Mouse (Mus musculus) neural tube, embryonic 11.5 days (tissue): ENCODE results near the gene Ube2d3. TPM values are rescaled to one million over a fixed set of nuclear protein-coding genes. Genes with fewer than 3 reads are reported as not detected.

Experiments
- ATAC-seq: fragments of 200-750 bp; cut with Nextera tagmentation; 2 replicates; pipeline ENCODE4 v1.8.0; 2017; ENCODE audit warnings: moderate number of reproducible peaks, mild to moderate bottlenecking, moderate TSS enrichment, moderate library complexity; ENCODE audit not compliant: insufficient read depth, low FRiP score, low TSS enrichment
- DNase-seq: peaks from one replicate; pipeline ENCODE4 v3.0.0-alpha.2; 2015; ENCODE audit warnings: low spot score
- H3K27ac ChIP-seq: fragments of 300-500 bp; sonication (generic); 2 replicates; pipeline ENCODE4 v1.5.1; 2014; ENCODE audit warnings: low read depth, mild to moderate bottlenecking, low read length
- H3K27me3 ChIP-seq: fragments of 300-500 bp; sonication (generic); 2 replicates; pipeline ENCODE4 v1.6.1; 2014; ENCODE audit warnings: mild to moderate bottlenecking, low read length, mixed read lengths; ENCODE audit not compliant: control insufficient read depth, insufficient read depth
- H3K36me3 ChIP-seq: fragments of 300-500 bp; sonication (generic); 2 replicates; pipeline ENCODE4 v1.6.1; 2014; ENCODE audit warnings: mild to moderate bottlenecking, low read length, moderate library complexity, mixed read lengths; ENCODE audit not compliant: control insufficient read depth, insufficient read depth
- H3K4me1 ChIP-seq: fragments of 300-500 bp; sonication (generic); 2 replicates; pipeline ENCODE4 v1.6.1; 2014; ENCODE audit warnings: low read length, mixed read lengths; ENCODE audit not compliant: control insufficient read depth, insufficient read depth
- H3K4me2 ChIP-seq: fragments of 300-500 bp; sonication (generic); 2 replicates; pipeline ENCODE4 v1.6.1; 2014; ENCODE audit warnings: low read depth, mild to moderate bottlenecking, moderate library complexity
- H3K4me3 ChIP-seq: fragments of 300-500 bp; sonication (generic); 2 replicates; pipeline ENCODE4 v1.5.1; 2014; ENCODE audit warnings: low read depth, low read length
- H3K9ac ChIP-seq: fragments of 300-500 bp; sonication (generic); 2 replicates; pipeline ENCODE4 v1.6.1; 2014; ENCODE audit warnings: mild to moderate bottlenecking, low read length
- H3K9me3 ChIP-seq: fragments of 300-500 bp; sonication (generic); 2 replicates; pipeline ENCODE4 v1.6.1; 2016; ENCODE audit warnings: low read length; ENCODE audit not compliant: control insufficient read depth
- WGBS: fragments of 180-500 bp; shearing (Covaris S2); extraction: QIAGEN DNeasy Blood & Tissue Kit; methylation state at CpG from one replicate; pipeline ENCODE4 v1.1.7; 2014; 5-methylcytosine and 5-hydroxymethylcytosine counted together
- polyA plus RNA-seq: library from polyadenylated mRNA; unstranded; fragments of >200 nt; fragmentation: Nextera tagmentation; extraction: Ambion mirVana; gene quantifications from 2 replicates; pipeline ENCODE4 v1.2.1, GENCODE M21; 2014

Gene Ube2d3
- polyA plus RNA-seq, 1 experiment from 2014 or later: 642 TPM

DNA sequence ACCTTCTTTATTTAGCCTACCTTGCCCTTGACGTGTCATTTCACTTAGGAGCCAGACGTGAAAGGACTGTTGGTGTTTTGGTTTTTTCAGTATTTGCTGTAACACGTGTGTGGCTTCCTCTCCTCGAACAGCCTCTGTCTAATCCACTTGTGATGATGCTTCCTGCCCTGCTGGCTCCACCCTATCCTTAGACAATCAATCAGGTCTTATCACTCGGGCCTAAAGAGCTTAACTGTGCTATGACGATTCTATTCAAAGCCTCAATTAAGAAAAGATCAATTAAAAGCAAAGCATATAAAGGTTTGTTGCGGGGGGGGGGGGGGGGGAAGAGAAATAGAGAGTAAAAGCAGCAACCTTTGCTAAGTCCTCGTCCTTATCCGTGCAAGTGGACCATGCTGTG lies 30.6 kb upstream of the Ube2d3 start:
- Histone ChIP-seq H3K36me3 (0 out of 2 replicates have a peak, but pooled peaks cover 6% of the 10 kb centered on the region), H3K4me3 (no peak overlapping the region), H3K9ac (no peak overlapping the region), H3K27me3 (no peaks in the 10 kb centered on the region), H3K4me1 (peaks cover 2% of the 10 kb centered on the region; the same call in 1 of the 2 replicates), H3K27ac (no peak overlapping the region), H3K4me2 (no peak overlapping the region), H3K9me3 (no peaks in the 10 kb centered on the region)
- DNase-seq: no peak
- no peak for ATAC-seq
- WGBS: 89% methylated on average over 9 of the region's 9 CpGs

DNA sequence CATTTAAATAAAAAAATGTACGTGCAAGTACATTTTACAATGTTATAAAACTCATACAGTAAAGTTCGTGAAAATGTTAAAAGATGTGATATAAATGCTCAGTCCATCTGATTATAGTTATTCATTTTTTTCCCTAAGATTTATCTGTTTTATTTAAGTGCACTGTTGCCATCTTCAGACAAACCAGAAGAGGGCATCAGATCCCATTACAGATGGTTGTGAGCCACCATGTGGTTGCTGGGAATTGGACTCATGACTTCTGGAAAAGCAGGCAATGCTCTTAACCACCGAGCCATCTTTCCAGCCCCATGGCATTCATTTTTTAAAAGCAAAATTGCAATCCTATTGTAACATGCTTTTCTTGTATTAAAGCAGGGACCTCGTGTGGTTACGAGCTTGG lies 28.7 kb upstream of the Ube2d3 start:
- ATAC-seq: no peak

DNA sequence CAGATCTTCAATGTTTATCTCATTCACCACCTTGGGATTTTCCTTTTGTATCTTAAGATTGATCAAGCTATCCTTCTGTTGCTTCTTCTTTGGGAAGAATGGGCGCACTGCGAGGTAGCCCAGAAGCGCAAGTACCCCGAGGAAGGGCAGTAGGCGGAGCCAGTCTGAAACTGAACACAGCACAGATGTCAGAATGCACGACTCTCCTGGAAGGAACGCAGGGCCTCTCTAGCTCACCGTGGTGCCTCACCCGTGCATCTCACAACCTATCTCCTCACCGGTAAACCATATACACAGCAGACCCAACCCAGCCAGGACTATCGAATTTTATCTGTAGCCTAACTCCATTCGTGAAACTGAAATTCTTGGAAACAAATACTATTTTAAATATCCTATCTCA lies 26.9 kb upstream of the Ube2d3 start:
- H3K4me3 ChIP-seq: no peak overlapping the region
- no peak for DNase-seq
- ATAC-seq: no peak
- 91% methylated on average over 12 of the region's 12 CpGs for WGBS
- H3K9ac ChIP-seq: no peak overlapping the region
- no peaks in the 10 kb centered on the region for H3K27me3 ChIP-seq
- no peak overlapping the region for H3K27ac ChIP-seq
- H3K36me3 ChIP-seq: 0 out of 2 replicates have a peak, but pooled peaks cover 6% of the 10 kb centered on the region
- no peak overlapping the region for H3K4me2 ChIP-seq
- H3K9me3 ChIP-seq: no peaks in the 10 kb centered on the region
- peaks cover 5% of the 10 kb centered on the region; the same call in 1 of the 2 replicates for H3K4me1 ChIP-seq

More for the DNA sequence above, 28.7 kb upstream of the Ube2d3 start:
- H3K27me3 ChIP-seq: no peaks in the 10 kb centered on the region
- H3K27ac ChIP-seq: no peak overlapping the region
- H3K4me3 ChIP-seq: no peak overlapping the region
- peaks cover 5% of the 10 kb centered on the region; the same call in 1 of the 2 replicates for H3K4me1 ChIP-seq
- DNase-seq: no peak
- no peak overlapping the region for H3K4me2 ChIP-seq
- WGBS: 95% methylated on average over 5 of the region's 5 CpGs
- no peak overlapping the region for H3K9ac ChIP-seq
- H3K36me3 ChIP-seq: 0 out of 2 replicates have a peak, but pooled peaks cover 6% of the 10 kb centered on the region
- no peaks in the 10 kb centered on the region for H3K9me3 ChIP-seq

DNA sequence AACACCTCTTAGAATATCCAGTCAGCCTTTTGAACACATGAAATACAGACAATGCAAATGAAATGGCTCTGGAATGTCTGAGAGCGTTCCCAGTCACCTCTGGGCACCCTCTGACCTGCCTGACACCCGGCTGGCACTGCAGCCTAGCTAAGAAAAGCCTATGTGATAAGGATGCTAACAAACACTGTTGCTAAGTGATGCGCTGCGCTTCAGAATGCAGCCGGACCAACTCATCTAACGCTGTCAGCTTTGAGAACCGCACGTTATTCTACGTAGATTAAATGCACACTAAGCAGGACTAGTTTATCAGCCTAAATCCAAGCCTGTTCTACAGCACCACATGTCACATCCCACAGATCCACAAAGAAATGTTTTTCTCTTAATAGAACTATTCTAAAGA lies 26.1 kb upstream of the Ube2d3 start:
- Histone ChIP-seq H3K27me3 (no peaks in the 10 kb centered on the region), H3K36me3 (0 out of 2 replicates have a peak, but pooled peaks cover 6% of the 10 kb centered on the region), H3K27ac (no peak overlapping the region), H3K9me3 (no peaks in the 10 kb centered on the region), H3K4me2 (no peak overlapping the region), H3K4me1 (peaks cover 5% of the 10 kb centered on the region; the same call in 1 of the 2 replicates), H3K4me3 (no peak overlapping the region), H3K9ac (no peak overlapping the region)
- DNase-seq (peak; percentile 53), ATAC-seq (peak; percentile 65)
- WGBS: 53% methylated on average over 9 of the region's 9 CpGs

DNA sequence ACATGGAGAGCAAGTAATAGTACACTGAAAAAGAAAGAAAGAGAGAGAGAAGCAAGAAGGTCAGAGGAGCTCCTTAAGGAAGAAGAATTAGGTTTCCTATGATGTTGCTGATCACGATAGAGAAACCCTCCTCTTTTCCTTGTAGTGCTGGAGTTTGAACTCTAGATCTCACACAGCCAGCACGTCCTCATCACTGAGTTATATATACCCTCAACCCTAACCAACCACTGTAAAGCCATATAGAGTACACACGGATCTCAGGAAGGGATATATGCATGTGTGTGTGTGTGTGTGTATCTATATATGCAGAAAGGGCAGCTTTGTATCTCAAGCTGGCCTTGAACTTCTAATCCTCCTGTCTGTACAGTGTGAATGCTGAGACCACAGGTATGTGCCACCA lies 20.7 kb upstream of the Ube2d3 start:
- H3K9ac ChIP-seq: no peak overlapping the region

DNA sequence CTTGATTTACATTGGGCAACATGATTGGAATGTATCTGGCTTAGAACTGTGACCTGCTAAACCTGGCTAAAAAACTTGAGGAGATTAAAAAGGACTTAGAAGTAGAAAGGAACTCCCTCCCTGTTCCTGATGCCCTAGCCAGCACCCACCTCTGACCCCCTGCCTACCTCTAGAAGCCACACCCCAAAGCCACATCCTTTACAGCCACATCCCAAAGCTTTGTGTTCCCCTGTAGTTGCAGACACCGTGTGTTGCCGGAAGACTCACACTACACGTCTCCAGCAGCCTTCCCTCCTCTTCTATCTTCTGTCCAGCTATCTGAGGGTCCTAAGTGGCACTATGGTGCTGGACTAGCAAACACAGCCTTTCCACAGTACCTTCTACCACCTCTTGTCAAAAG lies 20.1 kb upstream of the Ube2d3 start:
- no peaks in the 10 kb centered on the region for H3K27me3 ChIP-seq
- WGBS: 86% methylated on average over 3 of the region's 3 CpGs

More for the DNA sequence above, 20.7 kb upstream of the Ube2d3 start:
- Histone ChIP-seq H3K36me3 (no peaks in the 10 kb centered on the region), H3K4me3 (no peak overlapping the region), H3K4me2 (no peak overlapping the region), H3K27ac (no peak overlapping the region), H3K9me3 (no peaks in the 10 kb centered on the region), H3K4me1 (0 out of 2 replicates have a peak, but pooled peaks cover 6% of the 10 kb centered on the region), H3K27me3 (no peaks in the 10 kb centered on the region)
- ATAC-seq: no peak
- DNase-seq: no peak
- 86% methylated on average over 3 of the region's 3 CpGs for WGBS

DNA sequence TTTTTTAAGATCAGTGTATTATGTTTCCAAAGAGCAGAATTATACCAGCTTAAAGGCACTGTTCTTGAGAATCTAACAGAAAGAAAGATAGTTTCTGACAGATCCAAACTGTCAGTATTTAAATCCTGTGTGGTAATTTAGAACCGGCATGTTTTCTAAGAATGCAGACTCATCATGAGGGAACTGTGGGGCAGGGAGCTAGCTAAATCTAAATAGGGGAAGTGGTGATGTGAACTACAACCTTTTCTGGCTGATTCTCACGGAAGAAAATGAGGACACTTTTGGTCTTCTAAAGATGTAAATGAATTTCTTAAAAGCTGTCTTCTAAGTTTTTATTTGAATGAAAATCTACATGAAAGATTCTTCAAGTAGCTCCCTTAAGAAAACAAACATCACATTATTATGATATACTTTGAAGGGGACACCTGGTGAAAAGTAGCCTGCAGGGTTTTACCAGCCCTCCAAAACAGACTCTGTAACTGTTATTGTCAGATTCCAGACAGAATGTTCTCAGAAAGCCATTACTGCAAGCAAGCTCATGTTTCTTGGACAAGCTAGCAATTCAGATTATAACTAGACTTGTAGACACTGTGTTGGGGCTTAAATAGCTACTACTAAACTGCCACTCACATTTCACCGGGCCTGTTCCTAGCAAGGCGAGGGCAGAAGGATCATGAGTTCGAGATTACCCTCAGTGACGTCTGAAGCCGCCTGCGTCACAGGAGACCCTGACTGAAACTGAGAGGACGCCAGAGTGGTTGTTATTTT lies 17.2 kb upstream of the Ube2d3 start:
- H3K27ac ChIP-seq: no peak overlapping the region
- no peaks in the 10 kb centered on the region for H3K36me3 ChIP-seq
- no peak overlapping the region for H3K4me3 ChIP-seq
- no peaks in the 10 kb centered on the region for H3K27me3 ChIP-seq
- WGBS: 88% methylated on average over 9 of the region's 9 CpGs
- DNase-seq: no peak
- no peaks in the 10 kb centered on the region for H3K9me3 ChIP-seq
- H3K4me2 ChIP-seq: no peak overlapping the region
- H3K4me1 ChIP-seq: peaks cover 8% of the 10 kb centered on the region; the same call in 1 of the 2 replicates
- ATAC-seq: no peak
- H3K9ac ChIP-seq: no peak overlapping the region

More for the DNA sequence above, 20.1 kb upstream of the Ube2d3 start:
- no peak overlapping the region for H3K9ac ChIP-seq
- 0 out of 2 replicates have a peak, but pooled peaks cover 3% of the 10 kb centered on the region for H3K4me1 ChIP-seq
- DNase-seq (no peak), ATAC-seq (no peak)
- no peaks in the 10 kb centered on the region for H3K36me3 ChIP-seq
- H3K27ac ChIP-seq: no peak overlapping the region
- no peaks in the 10 kb centered on the region for H3K9me3 ChIP-seq
- H3K4me2 ChIP-seq: no peak overlapping the region
- no peak overlapping the region for H3K4me3 ChIP-seq

DNA sequence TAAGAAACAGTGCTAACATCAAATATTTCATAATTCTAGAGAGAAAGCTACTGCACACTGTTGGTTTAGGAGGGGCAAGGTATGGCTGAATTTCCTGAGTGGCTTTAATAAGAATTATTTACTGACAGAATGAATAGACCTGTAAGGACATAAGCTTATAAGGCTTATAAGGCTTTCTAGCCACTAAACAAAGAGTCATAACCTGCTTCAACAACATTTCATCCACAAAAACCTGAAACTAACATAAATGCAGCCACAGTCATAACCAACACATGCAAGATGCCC lies 16.7 kb upstream of the Ube2d3 start:
- Histone ChIP-seq H3K36me3 (no peaks in the 10 kb centered on the region), H3K27ac (no peak overlapping the region), H3K9ac (no peak overlapping the region), H3K4me3 (no peak overlapping the region), H3K9me3 (no peaks in the 10 kb centered on the region), H3K27me3 (no peaks in the 10 kb centered on the region), H3K4me2 (no peak overlapping the region), H3K4me1 (peaks cover 8% of the 10 kb centered on the region; the same call in 1 of the 2 replicates)
- DNase-seq (no peak), ATAC-seq (no peak)

DNA sequence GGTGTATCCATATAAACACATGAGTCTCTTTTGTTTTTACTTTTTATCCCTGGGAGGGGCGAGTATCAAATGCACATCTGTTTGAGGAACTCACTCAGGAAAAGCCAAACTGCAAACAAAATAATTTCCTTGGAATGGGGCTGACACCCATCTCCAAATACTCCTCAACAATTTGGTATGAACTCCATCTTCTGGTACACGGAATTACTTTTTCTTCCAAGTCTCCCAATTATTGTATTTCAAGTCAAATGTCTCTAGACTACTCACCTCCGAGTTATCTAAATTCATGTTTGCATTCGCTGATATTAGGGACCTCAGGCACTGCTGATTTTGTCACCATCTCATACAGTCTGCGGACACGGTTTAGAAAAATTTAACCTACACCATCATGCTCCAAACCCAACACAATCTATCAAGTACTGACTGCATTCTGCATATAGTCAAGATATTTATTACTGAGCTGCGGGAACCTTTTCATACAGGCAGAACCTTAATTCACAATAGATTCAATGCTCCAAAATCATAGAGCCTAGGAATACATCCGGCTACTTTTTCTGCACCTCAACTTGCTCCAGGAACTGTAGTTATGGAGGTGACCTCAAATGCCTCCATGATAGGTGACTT lies 15.6 kb upstream of the Ube2d3 start:
- 31% methylated on average over 8 of the region's 8 CpGs for WGBS
- Histone ChIP-seq H3K9me3 (no peaks in the 10 kb centered on the region), H3K4me3 (peak overlapping the region; percentile 75), H3K27ac (peak overlapping the region; percentile 83), H3K4me1 (peaks cover 8% of the 10 kb centered on the region; the same call in 1 of the 2 replicates), H3K27me3 (no peaks in the 10 kb centered on the region), H3K4me2 (peak overlapping the region; percentile 79), H3K9ac (peak overlapping the region; percentile 81), H3K36me3 (no peaks in the 10 kb centered on the region)
- ATAC-seq: no peak; the same call in 1 of the 2 replicates
- DNase-seq: no peak
